Mouse (Mus musculus) regulatory T cell (primary cell): Measurements from ENCODE around the gene Muc13.

Experiments used
- in situ Hi-C: fragments of 300-600 bp; cut with MboI, MseI; formaldehyde crosslinking; loops from one replicate; pipeline ENCODE4 v1.15.1; 2025; ENCODE audit warnings: high pct_unique_total_duplicates

The Muc13 gene

DNA sequence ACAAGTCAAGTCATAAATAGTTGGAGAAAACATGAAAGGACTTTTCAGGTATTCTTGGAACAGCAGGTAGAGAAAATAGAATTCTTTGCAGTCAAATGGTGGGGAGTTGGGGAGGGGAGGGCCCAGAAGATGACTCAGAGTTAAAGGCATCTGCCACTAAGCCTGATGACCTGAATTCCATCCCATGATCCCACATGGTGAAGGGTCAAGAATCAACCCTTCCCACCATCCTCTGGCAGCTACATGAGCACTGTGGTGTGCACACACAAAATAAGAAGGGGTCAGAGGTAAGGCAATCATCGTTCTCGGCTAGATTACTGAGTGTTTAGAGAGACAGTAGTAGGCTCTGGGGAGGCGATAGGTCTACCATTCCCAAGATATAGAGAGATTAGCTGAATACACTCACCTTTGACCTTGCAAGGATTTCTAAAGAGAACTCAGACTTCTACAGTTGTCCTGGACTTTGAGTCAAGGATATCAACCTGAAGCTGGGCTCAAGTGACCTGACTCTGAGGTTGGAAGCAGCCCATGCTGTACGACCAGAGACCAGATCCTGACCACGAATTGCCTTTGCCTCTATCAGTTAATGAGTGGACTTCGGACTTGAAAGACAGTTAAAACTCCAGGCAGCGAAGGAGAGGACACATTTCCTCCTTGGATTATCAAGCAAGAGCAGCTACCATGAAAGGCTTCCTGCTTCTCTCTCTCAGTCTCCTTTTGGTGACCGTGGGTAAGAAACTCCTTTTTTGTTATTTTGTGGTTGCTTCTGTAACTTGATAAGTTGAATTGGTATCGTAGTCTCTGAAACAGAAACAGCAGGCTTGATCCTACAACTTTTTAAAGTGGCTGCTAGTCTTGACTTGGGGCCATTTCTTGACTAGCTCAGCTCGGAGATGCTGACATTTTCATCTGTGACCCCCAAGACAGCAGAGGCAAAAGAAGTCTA, at the start of gene Muc13:
Muc13 (plus strand) TSS at position 192 of the 946 bp plus-strand sequence.
- in situ Hi-C loops = no loop called here

DNA sequence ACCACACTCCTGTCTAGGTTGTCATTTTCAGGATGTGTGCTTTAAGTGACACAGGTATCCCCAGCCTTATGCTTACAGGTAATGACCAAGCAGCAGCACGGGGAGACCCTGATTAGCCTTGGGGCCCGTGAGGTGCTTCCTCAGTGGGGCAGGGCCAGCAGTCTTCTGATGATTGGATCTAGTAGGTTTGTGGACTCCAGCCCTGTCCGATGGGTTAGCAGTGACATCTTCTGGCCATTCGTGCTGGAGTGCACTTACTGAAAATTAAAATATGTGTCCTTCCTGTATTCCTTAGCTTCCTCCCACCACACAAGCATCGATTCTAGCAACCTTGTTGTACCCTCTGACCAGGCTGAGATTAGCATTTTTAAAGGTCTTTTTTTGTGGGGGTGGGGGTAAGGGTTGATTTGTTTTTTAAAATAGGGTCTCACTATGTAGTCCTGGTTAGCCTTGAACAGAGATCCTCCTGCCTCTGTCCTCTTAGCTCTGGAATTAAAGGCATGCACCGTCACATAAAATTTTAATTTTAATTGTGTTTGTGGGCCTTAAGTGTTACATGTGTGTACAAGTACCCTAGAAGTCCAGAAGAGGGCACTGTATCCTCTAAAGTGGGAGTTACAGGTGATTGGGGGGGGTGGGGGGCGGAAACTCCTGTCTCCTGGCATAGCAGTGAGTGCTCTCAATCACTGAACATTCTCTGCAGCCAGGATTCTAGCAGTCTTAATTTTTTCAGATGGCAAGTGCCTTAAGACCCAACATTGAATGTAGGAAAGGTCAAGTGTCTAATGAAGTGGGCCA, 49.0 kb upstream of the Muc13 start:
- in situ Hi-C loops = loop anchor here (5.0 kb wide), 1 partner anchor 438 kb away; no protein-coding TSS in a partner anchor

DNA sequence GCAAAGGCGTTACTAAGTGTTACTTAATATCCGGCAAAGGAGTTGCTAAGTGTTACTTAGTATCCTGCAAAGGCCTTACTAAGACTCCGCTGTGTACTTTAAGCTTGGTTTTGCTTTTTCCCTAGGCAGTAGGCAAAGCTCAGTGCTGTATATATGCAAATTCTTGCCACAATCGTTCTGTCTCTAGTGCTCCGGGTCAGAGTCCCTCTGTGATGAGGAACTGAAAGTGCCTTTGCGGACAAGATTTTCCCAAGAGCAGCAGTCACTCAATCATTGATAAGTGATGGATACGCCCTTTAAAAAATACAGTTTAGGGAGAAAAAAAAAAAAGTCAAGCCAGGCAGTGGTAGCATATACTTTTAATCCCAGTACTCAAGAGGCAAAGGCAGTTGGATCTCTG, 48.4 kb upstream of the Muc13 start:
- in situ Hi-C loops = no loop called here

DNA sequence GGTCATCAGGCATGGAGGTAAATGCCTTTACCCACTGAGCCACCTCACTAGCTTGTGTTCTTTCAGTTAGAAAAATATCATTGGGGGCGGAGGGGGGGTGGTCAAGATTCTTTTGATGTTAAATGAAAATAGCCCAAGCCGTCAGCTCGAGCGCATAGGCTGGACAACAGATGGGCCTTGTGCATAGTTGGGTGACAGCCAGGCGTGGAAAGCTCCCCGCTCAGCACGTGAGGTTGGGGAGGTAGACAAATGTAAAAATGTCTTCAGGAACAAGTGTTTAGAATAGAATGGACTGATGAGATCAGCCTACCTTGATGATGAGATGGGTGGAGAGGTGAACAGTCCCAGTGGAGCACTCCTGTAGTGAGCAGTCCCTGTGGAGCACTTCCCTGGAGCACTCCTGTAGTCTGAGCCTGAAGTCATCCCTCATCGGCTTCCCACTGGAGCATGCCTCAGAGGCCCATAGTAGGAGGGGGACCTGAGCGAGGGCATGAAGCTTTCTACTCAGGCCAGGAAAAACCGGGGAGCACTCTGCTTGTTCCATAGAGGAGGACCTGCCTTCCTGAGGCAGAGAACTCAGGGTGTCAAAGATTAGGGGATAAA, 47.7 kb upstream of the Muc13 start:
- in situ Hi-C loops = no loop called here

DNA sequence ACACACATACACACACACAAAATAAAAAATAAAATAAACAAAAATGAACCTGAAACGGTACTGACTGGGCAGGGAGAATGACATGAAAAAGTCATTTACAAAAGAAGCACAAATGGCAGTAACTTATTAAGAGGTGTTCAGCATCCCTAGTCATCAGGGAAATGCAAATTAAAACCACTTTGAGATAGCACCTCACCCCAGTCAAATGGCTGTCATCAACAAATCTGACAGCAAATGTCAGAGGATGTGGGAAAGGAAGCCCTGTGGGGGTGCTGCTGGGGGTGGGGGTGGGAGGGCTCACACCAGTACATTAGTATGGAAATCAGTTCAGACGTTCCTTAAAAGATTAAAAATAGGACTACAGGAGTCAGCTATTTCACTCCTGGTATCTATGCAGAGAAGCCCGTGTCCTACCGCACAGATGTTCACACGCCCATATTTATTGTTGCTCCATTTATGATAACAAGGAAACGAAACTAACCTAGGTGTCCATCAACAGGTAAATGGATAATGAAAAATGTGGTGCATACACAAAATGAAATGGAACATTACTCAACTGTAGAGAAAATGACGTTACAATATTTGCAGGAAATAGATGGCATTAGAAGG, 46.4 kb upstream of the Muc13 start:
- in situ Hi-C loops = no loop called here

DNA sequence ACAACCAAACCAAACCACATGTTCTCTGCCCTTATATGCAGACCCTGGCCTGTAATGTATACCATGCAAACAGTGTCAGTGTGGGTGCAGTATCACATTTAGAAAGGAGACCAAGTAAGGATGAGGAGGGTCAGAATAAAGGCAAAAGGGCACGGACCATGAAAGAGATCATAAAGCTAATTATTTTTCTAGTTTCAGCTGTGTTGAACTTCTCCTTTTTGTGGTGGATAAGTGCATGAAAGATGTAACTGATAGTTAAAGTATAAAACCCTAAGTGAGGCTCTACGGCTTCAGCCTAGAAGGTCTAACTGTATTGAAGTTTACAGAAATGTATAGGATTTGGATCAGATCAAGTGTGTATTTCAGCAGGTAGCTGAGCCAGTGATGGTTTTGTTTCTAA, 45.8 kb upstream of the Muc13 start:
- in situ Hi-C loops = no loop called here

DNA sequence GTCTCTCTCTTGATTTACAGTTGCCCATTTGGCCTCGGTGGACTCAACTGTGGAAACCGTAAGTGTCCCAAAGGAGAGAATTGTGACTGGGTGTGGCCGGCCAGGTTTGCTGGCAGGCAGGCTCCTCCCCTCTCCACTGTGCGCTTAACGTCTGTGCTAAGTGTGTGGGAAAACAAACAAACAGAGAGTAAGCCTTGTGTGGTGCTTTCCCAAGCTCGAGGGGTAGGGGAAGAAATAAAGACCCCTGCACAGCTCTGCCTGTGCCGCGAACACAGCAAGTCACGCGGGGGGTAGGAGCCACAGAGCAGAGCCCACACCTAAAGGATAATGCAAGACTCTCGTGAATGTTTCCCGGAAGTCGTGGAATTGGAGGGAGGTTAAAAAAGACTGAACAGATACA, 42.7 kb upstream of the Muc13 start:
- in situ Hi-C loops = no loop called here

DNA sequence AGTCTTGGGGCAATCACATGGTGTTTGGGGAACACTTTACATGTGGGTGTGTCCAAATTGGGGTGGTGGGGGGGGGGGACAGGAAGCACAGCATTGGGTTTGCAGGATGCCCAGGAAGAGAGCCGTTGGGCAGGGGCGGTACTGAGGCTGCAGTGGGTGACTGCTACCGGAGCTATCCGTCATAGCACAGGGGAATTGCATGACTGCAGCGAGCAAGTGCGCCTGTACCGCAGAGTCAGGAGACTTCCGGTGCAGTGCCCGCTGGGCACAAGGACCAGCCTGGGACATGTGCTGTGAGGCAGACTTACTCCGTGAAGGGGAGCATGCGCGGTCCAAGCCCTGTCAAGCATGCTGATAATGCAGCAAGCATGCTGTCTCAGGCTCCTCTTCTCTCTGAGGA, 42.2 kb upstream of the Muc13 start:
- in situ Hi-C loops = no loop called here

DNA sequence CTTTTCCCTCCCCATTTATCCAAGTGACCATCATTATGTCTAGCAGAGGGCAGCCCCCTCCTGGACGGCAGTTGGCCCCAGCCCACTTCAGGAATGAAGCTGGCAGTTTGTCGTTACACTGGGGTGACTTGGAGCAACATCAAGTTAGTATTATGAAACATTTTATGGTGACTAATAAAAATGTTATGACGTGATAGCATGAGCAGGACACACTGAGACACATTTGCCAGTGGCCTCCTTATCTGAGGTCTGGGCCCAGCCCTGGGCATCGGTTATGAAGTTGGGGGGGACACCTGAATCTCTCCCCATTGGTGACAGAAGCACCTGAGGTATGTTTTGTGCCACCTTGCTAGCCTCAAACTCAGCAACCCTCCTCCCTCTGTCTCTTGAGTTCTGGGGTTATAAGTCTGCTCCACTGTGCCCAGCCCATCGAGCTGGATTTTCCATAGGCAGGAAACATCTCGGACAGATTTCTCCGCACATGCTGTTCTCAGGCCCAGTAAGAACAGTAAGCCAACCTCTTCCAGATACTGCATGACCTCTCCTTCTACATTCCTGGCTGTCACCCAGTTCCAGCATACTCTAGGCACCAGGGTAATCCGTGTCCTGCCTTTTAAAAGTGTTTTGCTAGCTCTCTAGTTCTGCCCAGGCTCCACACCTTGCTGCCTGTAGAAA, 40.8 kb upstream of the Muc13 start:
- in situ Hi-C loops = no loop called here

DNA sequence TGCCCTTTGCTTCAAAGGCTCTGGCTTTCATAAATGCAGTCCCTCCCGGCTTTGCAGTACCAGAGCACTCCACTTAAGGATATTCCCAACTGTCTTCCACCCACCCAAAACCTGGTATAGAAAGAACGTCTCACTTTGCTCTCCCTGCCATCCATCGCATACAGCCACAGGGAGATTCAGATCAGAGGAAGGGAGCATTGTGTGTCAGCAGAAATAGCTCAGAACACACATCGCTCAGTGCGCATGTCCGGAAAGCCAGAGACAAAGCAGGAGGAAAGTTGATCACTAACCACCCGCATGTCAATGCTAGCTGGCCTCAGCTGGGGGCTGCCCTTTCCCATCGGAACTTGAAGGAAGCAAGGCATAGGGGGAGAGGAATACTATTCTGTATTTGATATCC, 38.5 kb upstream of the Muc13 start:
- in situ Hi-C loops = no loop called here

DNA sequence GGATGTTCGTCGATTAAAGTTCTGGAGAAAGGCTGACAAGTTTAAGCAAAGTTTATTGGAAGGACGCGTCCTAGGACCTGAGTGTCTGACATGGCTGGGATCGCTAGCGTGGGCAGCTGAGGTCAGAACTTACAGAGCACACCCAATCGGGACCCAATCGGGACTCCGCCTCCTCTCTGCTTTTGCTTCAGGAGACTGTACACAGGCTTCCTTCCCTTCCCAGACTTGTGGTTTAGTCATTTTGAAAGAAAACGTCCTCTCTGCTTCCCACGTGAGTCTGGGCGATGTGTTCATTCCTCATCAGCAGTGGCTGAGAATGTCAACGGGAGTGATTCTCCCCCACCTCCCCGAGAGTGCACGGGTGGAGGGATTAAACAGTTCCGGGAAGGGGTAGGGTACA, 37.9 kb upstream of the Muc13 start:
- in situ Hi-C loops = no loop called here

DNA sequence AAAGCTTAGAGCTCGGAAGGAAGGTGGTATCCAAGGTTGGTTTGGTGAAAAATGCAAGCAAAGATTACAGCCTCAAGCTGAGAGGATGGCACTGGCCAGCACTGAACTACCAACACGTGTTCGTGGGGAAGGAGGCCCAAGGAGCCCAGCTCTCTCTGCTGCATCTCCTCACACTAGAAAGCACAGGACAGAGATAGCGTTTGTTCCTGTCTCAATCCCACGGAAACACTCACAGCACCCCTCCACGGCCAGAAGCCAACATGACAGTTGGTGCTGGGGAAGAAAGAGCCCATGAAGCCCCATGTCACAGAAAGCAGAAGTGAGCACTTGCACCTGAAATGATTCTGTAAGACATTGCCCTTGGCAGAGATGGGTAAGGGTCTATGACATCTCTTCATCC, 37.4 kb upstream of the Muc13 start:
- in situ Hi-C loops = no loop called here

DNA sequence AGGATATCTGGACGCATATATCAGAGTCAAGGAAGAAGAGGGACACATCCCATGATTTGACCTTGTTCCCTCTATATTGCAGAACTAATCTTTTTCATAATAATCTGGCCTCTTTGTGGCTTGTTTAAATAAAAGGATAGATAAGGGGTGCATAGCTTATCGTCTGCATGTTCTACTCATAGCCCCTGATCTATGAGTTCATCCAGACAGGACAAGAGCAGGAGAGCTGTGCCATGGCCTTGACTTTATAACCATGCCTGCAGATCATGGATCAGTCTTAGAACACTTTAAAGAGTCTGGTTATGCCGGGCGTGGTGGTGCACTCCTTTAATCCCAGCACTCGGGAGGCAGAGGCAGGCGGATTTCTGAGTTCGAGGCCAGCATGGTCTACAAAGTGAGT, 34.6 kb upstream of the Muc13 start:
- in situ Hi-C loops = no loop called here

DNA sequence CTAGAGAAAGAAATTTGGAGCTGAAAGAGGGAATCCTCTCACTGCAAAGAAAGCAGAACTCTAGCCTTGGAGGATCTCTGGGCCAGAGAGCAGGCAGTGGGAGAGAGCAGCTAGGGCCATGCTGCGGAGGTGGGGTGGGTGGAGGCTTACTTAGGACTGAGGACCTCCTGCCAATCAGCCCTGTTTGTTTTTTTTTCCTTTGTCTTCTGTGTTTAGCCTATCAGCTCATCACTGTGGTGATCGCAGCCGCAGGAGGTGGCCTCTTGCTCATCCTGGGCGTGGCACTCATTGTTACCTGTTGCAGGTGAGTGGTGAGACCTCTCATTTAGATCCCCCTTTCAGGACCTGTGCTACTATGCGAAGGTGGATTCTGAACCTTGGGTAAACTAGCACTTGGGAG, 33.3 kb upstream of the Muc13 start:
- in situ Hi-C loops = no loop called here

DNA sequence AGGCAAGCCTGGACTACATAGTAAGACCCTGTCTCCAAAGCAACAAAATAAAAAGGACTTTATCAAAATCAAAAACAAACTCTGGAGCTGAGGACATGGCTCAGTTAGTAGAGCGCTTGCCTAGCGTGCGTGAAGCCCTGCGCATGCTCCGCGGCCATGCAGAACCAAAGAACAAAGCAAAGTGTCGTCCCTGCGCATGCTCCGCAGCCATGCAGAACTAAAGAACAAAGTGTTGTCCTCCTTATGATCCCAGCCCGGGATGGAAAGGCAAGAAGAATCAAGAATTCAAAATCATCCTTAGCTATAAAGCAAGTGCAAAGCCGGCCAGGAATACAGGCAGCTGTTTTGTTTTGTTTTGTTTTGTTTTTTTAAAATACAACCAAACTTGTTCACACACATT, 32.8 kb upstream of the Muc13 start:
- in situ Hi-C loops = no loop called here

DNA sequence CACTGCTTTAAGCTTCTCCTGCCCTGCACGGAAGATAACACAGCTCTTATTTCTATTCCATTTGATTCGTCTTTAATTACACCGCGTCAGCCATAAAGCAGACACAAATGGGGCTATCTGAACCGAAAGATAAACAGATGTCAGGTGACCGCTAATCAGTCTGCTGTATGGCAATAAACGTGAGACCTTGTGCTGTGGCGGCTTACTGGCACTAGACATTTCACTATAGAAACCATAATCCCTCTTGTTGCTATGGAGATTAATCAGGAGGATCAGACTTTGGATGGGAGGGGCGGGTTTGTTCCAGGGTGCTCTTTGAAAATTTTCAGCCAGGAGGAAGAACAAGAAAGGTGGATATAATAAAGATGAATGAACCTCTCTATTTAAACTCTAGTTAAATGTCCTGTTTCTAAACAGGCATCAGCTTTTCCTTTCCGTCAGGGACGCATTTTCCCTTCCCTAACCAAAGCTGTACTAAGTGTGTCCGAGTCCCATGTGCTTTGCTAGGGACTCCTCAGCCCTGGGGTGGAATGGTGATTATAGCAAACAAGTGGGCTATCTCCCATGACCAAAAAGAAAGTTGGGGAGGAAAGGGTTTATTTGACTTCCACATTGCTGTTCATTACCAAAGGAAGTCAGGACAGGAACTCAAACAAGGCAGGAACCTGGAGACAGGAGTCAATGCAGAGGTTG, 29.2 kb upstream of the Muc13 start:
- in situ Hi-C loops = no loop called here

DNA sequence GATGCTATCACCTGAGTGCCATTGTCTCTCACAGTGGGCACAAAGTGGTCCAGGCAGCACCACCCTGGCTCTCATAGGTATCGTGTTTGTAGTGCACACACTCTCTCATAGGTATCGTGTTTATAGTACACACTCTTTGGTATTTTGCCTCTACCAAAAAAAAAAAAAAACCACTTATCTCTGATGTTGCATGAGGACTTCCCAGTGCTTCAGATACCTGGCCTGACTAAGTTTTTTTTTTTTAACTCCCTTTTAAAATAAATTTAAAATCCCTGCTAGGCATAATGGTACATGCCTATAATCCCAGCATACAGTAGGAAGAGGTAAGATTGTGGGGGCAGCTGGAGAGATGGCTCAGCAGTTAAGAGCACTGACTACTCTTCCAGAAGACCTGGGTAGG, 28.4 kb upstream of the Muc13 start:
- in situ Hi-C loops = no loop called here

DNA sequence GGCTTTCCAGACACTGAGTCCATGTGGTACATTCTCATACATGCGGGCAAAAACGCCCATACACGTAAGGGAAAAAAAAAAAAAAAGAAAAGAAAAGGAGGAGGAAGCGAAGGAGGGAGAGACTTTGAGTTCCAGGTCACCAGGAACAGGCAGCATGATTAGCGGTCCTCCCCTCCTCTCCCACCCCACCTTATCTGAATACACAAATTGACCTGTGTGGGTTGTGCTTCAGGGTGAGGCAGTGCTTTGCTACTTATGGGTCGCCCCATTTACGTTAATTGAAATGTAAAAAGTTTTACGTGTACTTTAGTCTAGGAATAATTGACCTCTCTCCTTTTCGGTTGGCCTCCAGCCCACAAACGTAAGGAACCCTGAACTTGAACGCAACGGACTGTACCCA, 27.5 kb upstream of the Muc13 start:
- in situ Hi-C loops = no loop called here

DNA sequence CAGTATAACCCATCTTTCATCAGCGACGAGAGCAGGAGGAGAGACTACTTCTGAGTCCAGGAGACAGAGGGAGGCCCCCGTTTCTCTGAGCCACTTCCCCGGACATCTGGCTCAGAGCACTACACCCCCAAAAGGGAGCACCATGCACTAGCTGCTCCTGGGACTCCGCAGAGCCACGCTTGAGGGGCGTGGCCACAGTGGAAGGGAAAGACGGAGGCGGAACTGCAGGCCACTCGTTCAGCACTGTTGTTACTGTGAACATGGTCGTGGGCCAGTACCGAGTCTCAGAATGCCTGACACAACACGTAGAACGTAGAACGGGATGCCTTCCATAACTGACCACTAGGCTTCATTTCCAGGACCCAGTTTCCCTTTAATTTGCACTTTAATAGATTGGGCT, 27.1 kb upstream of the Muc13 start:
- in situ Hi-C loops = no loop called here

DNA sequence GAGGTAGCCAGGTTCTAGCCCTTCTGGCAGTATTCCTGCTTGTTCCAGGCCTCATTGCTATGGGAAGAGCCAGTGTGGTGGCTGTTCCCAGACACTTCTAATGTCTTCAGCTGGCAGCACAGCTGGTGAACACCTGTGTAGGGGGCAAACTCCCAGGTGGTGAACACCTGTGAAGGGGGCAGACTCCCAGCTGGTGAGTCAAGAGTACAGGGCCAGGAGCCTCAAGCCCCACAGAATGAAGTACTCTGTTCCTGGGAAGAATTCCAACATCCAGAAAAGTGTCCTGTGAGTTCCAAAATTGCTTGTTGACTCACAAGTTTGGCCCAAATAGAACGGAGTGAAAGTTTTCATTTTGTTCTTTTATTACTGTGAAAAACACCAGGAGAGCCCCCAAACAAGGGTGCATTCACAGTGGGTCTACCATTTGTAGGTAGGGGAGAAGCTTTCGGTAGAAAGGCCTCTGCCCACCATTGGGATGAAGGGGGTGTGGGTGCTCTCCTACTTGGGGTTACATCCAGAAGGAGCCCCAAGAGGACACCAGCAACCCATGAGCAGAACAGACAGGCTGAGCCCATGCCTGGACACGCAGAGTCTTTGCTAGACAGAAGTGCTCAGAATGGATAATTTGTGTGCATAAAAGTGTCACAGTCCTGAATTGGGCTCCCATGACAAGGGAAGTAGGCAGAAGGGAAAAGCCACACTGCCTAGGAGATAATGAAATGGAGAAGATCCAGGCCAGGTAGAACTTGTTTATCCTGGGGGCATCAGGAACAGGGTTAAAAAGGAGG, 25.2 kb upstream of the Muc13 start:
- in situ Hi-C loops = no loop called here
